Mouse (Mus musculus): Measurements from ENCODE around the gene Mthfd1l. TPM values are rescaled to one million over a fixed set of nuclear protein-coding genes. Genes with fewer than 3 reads are reported as not detected.
A peak's percentile ranks its signal among the peaks of the same experiment; 100 is the strongest.

Gene Mthfd1l
- polyA plus RNA-seq, 1 experiment = 2.2 TPM

GRCm38 (mm10) chr10:4036476-4036875, 63.6 kb downstream of the Mthfd1l start:
- whole genome bisulfite sequencing = 95% methylated on average over 7 of the region's 7 CpGs
- DNase-seq (ENCODE audit: low read depth, low spot score) = no peak

GRCm38 (mm10) chr10:4037066-4037465, 64.1 kb downstream of the Mthfd1l start:
- 58% methylated on average over 3 of the region's 3 CpGs for WGBS
- DNase-seq (ENCODE audit: low read depth, low spot score) = no peak

GRCm38 (mm10) chr10:4038576-4038975, 65.7 kb downstream of the Mthfd1l start:
- no peak for DNase-seq (ENCODE audit: low read depth, low spot score)
- WGBS = 94% methylated on average over 11 of the region's 11 CpGs

GRCm38 (mm10) chr10:4041691-4042090, 68.8 kb downstream of the Mthfd1l start:
- peak; percentile 35 for DNase-seq (ENCODE audit: low read depth, low spot score)
- 45% methylated on average over 9 of the region's 9 CpGs for WGBS

DNA sequence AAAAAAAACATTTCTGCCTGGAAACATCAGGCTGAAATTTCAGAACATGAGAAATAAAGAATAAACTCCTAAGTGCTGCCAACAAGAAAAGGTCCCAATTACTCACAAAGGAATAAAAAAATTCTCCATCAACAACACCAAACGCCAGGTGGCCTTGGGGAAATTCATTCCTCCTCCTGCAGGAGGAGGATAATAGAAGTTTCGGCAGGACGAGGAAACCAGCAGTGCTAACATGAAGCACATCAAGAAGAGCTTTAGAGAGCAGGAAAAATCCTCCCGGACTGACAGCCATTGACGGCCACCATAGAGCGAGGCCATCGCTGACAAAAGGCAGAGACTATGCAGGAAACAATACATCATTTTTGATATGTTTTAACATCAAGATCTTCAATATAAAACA, 71.5 kb downstream of the Mthfd1l start:
- no peak for DNase-seq (ENCODE audit: low read depth, low spot score)
- 83% methylated on average over 7 of the region's 7 CpGs for WGBS

DNA sequence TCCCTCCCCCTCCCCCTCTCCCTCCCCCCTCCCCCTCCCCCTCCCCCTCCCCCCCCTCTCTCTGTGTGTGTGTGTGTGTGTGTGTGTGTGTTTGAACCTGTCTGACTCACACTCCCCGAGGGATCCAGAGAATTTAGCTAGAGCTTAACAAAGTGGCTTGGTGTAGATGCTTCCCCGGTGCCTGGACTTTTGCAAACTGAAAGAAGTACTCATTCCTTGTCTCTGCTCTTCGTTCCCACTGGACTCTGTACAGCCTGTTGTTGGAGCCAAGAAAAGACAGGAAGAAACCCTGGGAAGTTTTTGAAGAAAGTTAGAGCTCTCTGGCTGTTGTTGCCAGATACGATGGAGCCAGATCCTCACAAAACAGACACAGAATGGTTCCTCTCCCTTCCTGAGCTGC, 73.6 kb downstream of the Mthfd1l start:
- WGBS = 50% methylated on average over 4 of the region's 4 CpGs
- DNase-seq (ENCODE audit: low read depth, low spot score) = no peak

- DNase-seq (ENCODE audit: low read depth, low spot score) = no peak
- 92% methylated on average over 6 of the region's 6 CpGs for WGBS
Observed at GRCm38 (mm10) chr10:4047666-4048065, 74.7 kb downstream of the Mthfd1l start.

DNA sequence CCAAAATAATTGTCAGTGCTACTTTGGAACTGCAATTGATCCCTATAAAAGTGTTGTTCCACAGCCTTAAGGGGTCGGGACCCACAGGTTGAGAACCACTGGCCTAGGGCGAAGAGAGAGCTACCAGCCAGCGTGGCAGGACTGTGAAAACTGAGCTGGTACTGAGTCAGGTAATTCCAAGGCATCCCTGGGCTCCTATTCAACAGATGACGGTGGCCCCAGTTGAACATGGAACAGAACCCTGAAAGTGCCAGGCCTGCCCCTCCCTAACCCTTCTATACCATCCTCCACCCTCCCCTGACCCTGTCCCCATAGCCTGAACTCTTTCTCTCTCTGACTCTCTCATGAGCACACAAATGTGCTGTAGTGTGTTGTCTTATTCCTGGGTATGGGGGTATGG, 77.3 kb downstream of the Mthfd1l start:
- WGBS = 93% methylated on average over 4 of the region's 4 CpGs
- DNase-seq (ENCODE audit: low read depth, low spot score) = no peak

DNA sequence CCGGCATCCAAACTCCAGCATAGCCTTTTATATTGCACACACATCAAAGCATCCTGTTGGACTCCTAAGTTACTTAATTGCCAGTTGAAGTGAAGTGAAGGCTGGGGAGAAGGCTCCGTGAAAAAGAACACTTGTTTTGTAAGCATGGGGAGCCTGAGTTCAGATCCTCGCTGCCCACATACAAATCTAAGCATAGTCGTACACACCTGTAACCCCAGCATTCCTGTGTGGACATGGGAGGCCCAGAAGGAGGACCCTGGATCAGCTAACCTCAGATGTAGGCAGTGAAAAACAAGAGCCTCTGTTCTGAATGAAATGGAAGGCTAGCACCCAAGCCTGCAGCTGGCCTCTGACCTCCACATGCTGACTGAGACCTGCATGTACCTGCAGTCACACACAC, 79.8 kb downstream of the Mthfd1l start:
- no peak for DNase-seq (ENCODE audit: low read depth, low spot score)
- 77% methylated on average over 4 of the region's 4 CpGs for WGBS

DNA sequence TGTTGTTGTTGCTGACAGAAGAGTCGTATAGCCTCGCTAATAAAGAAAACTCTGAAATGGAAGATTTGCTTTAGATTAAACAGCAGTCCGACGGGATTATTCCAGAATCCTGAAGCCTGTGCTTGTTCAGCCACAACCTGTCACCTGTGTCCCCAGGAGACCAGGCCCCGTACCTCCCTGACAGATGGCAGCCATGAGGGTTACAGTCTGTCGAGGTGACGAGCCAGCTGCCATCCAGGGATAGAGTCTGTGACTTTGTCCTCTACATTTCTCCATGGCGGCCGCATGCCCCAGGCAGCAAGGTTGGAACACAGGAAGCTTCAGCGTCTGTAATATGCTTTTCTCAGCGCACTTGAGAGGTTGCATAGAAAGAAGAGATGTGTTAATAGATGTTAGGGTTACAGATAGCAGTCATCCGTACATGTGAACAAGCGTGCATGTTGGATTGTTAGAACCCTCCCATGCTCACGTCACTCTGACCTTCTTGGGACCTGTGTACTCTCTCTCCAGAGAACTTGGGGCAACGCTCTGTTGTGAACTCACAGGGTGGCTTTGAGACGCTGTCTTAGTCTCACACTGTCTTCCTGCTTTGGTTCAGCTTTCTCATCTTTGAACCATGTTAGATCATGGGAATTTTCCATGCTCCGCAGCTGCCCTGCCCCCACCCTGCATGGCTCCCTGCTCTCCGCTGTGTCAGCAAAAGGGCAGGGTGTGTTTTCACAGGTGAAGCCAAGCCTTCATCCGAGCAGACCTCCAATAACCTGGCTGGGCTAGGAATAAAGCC, 80.6 kb downstream of the Mthfd1l start:
- WGBS = 77% methylated on average over 19 of the region's 19 CpGs
- DNase-seq (ENCODE audit: low read depth, low spot score) = no peak

DNA sequence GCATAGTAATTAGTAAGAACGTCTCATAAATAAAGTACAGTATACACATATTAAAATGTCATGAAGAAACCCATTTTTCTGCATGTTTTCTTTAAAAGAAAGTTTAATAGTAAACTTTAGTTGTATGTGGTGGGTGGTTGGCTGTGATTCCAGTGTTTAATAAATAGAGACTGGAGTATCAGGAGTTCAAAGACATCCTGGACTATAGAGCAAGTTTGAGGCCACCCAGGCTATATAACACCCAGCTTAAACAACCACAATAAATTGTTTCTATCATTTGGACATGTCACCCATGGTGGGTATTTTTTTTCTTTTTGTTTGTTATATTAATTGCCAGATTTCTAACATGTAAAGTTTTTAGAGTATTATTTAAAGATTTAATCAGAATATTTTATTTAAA, 81.7 kb downstream of the Mthfd1l start:
- DNase-seq (ENCODE audit: low read depth, low spot score) = no peak
- 64% methylated on average over 1 of the region's 1 CpGs for WGBS

- 95% methylated on average over 3 of the region's 3 CpGs for WGBS
- DNase-seq (ENCODE audit: low read depth, low spot score) = no peak
Observed at GRCm38 (mm10) chr10:4057397-4057796, 84.5 kb downstream of the Mthfd1l start.

DNA sequence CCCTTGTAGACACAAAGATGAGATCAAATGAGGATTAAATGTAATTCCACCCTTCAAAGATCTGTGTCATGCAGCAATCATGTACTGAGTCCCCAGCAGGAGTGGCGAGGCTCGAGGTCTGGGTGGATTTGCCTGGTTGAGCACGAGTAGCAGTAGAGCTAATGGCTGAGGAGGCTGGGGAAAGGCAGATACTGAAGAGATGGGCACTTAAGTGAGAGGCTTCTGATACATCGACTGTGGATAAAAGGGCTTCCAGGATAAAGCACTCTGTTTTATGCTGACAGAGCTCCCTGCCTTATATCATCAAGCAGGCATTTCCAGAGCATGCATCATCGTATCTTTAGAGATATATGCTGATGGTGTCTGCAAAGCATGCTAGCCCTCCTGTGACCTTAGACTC, 84.9 kb downstream of the Mthfd1l start:
- 84% methylated on average over 5 of the region's 5 CpGs for WGBS
- DNase-seq (ENCODE audit: low read depth, low spot score) = no peak

DNA sequence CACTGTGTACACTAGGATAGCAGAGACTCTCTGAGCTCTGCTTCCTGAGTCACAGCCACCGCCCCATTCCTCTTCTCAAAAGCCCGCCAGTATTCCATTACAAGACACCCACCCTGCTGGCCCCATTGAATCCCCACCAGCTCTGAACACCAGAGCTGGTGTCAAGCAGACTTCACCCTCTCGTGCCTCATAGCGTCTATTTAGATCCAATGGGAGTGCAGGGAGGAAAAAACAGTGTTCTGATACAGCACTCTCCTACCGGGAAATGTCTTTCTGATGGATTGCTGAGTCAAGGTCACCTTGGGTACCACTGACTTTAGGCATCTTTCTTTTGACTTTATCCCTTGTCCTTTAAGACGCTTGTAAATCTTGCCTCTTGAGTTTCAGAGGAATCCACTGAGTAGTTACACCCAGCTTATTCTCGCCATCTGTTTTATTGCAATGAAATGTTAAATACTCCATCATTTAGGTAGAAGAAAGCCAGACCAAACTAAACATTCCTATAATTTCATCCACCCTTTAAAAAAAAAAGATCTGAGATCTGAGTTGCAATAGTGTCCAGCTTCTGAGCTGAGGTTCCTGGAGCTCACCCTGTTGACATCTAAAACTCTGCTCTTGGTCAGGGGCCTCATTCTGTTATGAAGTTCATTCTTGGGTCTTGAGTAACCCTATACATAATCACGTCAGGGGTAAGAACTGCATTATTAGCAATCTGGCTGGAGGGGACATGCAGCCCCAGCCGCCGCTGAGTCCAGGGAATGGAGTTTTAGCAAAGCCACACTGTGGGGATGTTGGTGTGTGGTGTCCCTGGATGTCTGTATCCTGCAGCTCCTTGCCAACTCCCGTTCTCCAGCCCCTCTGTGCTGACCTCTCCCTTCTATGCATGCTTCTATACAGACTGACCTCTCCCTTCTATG, 88.4 kb downstream of the Mthfd1l start:
- WGBS = 81% methylated on average over 11 of the region's 11 CpGs
- DNase-seq (ENCODE audit: low read depth, low spot score) = no peak

- no peak for DNase-seq (ENCODE audit: low read depth, low spot score)
- WGBS = 85% methylated on average over 4 of the region's 4 CpGs
Observed at GRCm38 (mm10) chr10:4063537-4063936, 90.6 kb downstream of the Mthfd1l start.

GRCm38 (mm10) chr10:4065295-4066084, 92.6 kb downstream of the Mthfd1l start:
- WGBS = 71% methylated on average over 15 of the region's 15 CpGs
- DNase-seq (ENCODE audit: low read depth, low spot score) = no peak

- WGBS = 76% methylated on average over 7 of the region's 7 CpGs
- no peak for DNase-seq (ENCODE audit: low read depth, low spot score)
Observed at GRCm38 (mm10) chr10:4069258-4069826, 96.4 kb downstream of the Mthfd1l start.

DNA sequence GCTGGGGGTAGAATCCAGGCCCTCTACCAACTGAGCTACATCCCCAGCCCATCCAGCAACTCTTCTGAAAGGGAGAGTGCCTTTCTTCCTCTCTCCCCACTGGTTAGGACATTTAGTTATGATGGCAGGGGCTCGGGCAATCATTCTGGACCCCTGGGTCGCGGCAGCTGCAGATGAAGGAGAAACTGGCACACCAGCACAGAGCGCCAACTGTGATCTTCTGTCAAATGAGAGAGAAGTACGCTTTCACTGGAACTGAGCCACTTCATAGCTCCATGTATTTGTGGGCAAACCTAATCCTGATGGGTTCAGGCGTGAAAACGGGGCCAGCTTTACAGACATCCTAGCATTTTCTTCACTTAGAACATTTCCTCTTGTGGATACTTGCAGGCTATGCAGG, 97.1 kb downstream of the Mthfd1l start:
- WGBS = 96% methylated on average over 7 of the region's 7 CpGs
- no peak for DNase-seq (ENCODE audit: low read depth, low spot score)

GRCm38 (mm10) chr10:4071069-4071844, 98.3 kb downstream of the Mthfd1l start:
- DNase-seq (ENCODE audit: low read depth, low spot score) = no peak
- 72% methylated on average over 8 of the region's 8 CpGs for WGBS
